Mouse (Mus musculus): ENCODE measurements at regions not wholly inside any gene's neighbourhood (a gene's known extent, or its start where the extent isn't known, plus 50 kb on each side); places are given as distances from the start of the nearest gene placed in this dataset.

- Histone ChIP-seq H3K9ac (ENCODE audit: low read length) (no peak overlapping the region), H3K27ac (ENCODE audit: low read depth, low read length) (no peak overlapping the region), H3K4me1 (ENCODE audit: control insufficient read depth, insufficient read depth, low read length) (no peaks in the 10 kb centered on the region), H3K4me3 (ENCODE audit: low read depth, low read length) (no peak overlapping the region), H3K9me3 (ENCODE audit: control insufficient read depth, low read length) (no peaks in the 10 kb centered on the region), H3K36me3 (ENCODE audit: control insufficient read depth, insufficient read depth, low read length) (no peaks in the 10 kb centered on the region), H3K4me2 (ENCODE audit: low read depth) (no peak overlapping the region), H3K27me3 (ENCODE audit: control insufficient read depth, insufficient read depth, low read length) (no peaks in the 10 kb centered on the region)
- ATAC-seq (ENCODE audit: insufficient read depth, low FRiP score, low TSS enrichment) (no peak), DNase-seq (ENCODE audit: low spot score) (no peak)
- WGBS: 85% methylated on average over 2 of the region's 2 CpGs
Observed at GRCm38 (mm10) chr14:71174175-71174574, 574.5 kb upstream of the Fam160b2 start.

- H3K9ac ChIP-seq (ENCODE audit: low read length): no peak overlapping the region
- no peak overlapping the region for H3K4me3 ChIP-seq (ENCODE audit: low read depth, low read length)
- no peaks in the 10 kb centered on the region for H3K9me3 ChIP-seq (ENCODE audit: control insufficient read depth, low read length)
- H3K4me2 ChIP-seq (ENCODE audit: low read depth): no peak overlapping the region
- WGBS: 85% methylated on average over 2 of the region's 2 CpGs
- H3K27me3 ChIP-seq (ENCODE audit: control insufficient read depth, insufficient read depth, low read length): no peaks in the 10 kb centered on the region
- H3K36me3 ChIP-seq (ENCODE audit: control insufficient read depth, insufficient read depth, low read length): no peaks in the 10 kb centered on the region
- DNase-seq (ENCODE audit: low spot score) (no peak), ATAC-seq (ENCODE audit: insufficient read depth, low FRiP score, low TSS enrichment) (no peak)
- H3K27ac ChIP-seq (ENCODE audit: low read depth, low read length): no peak overlapping the region
- no peaks in the 10 kb centered on the region for H3K4me1 ChIP-seq (ENCODE audit: control insufficient read depth, insufficient read depth, low read length)
Observed at GRCm38 (mm10) chr14:71159556-71159955, 559.9 kb upstream of the Fam160b2 start.

GRCm38 (mm10) chr14:71142465-71142864, 542.8 kb upstream of the Fam160b2 start:
- Histone ChIP-seq H3K4me2 (ENCODE audit: low read depth) (no peak overlapping the region), H3K27me3 (ENCODE audit: control insufficient read depth, insufficient read depth, low read length) (no peaks in the 10 kb centered on the region), H3K36me3 (ENCODE audit: control insufficient read depth, insufficient read depth, low read length) (no peaks in the 10 kb centered on the region), H3K4me1 (ENCODE audit: control insufficient read depth, insufficient read depth, low read length) (no peaks in the 10 kb centered on the region), H3K9ac (ENCODE audit: low read length) (no peak overlapping the region), H3K4me3 (ENCODE audit: low read depth, low read length) (no peak overlapping the region), H3K27ac (ENCODE audit: low read depth, low read length) (no peak overlapping the region), H3K9me3 (ENCODE audit: control insufficient read depth, low read length) (no peaks in the 10 kb centered on the region)
- no peak for ATAC-seq (ENCODE audit: insufficient read depth, low FRiP score, low TSS enrichment)
- WGBS: 96% methylated on average over 1 of the region's 1 CpGs
- DNase-seq (ENCODE audit: low spot score): no peak

- no peak for ATAC-seq (ENCODE audit: insufficient read depth, low FRiP score, low TSS enrichment)
- Histone ChIP-seq H3K9ac (ENCODE audit: low read length) (no peak overlapping the region), H3K4me3 (ENCODE audit: low read depth, low read length) (no peak overlapping the region), H3K9me3 (ENCODE audit: control insufficient read depth, low read length) (no peaks in the 10 kb centered on the region), H3K4me1 (ENCODE audit: control insufficient read depth, insufficient read depth, low read length) (no peaks in the 10 kb centered on the region), H3K4me2 (ENCODE audit: low read depth) (no peak overlapping the region), H3K27ac (ENCODE audit: low read depth, low read length) (no peak overlapping the region), H3K27me3 (ENCODE audit: control insufficient read depth, insufficient read depth, low read length) (no peaks in the 10 kb centered on the region), H3K36me3 (ENCODE audit: control insufficient read depth, insufficient read depth, low read length) (no peaks in the 10 kb centered on the region)
- 89% methylated on average over 4 of the region's 4 CpGs for WGBS
- DNase-seq (ENCODE audit: low spot score): no peak
Observed at GRCm38 (mm10) chr14:71129771-71130211, 530.2 kb upstream of the Fam160b2 start.

- H3K9ac ChIP-seq (ENCODE audit: low read length): no peak overlapping the region
- H3K4me2 ChIP-seq (ENCODE audit: low read depth): no peak overlapping the region
- ATAC-seq (ENCODE audit: insufficient read depth, low FRiP score, low TSS enrichment): no peak
- WGBS: 82% methylated on average over 3 of the region's 3 CpGs
- H3K36me3 ChIP-seq (ENCODE audit: control insufficient read depth, insufficient read depth, low read length): no peaks in the 10 kb centered on the region
- DNase-seq (ENCODE audit: low spot score): no peak
- no peak overlapping the region for H3K4me3 ChIP-seq (ENCODE audit: low read depth, low read length)
- no peaks in the 10 kb centered on the region for H3K27me3 ChIP-seq (ENCODE audit: control insufficient read depth, insufficient read depth, low read length)
- H3K4me1 ChIP-seq (ENCODE audit: control insufficient read depth, insufficient read depth, low read length): no peaks in the 10 kb centered on the region
- H3K9me3 ChIP-seq (ENCODE audit: control insufficient read depth, low read length): no peaks in the 10 kb centered on the region
- no peak overlapping the region for H3K27ac ChIP-seq (ENCODE audit: low read depth, low read length)
Observed at GRCm38 (mm10) chr14:71128495-71128894, 528.9 kb upstream of the Fam160b2 start.

GRCm38 (mm10) chr14:71118681-71119080, 519.0 kb upstream of the Fam160b2 start:
- Histone ChIP-seq H3K4me3 (ENCODE audit: low read depth, low read length) (no peak overlapping the region), H3K4me1 (ENCODE audit: control insufficient read depth, insufficient read depth, low read length) (no peaks in the 10 kb centered on the region), H3K27ac (ENCODE audit: low read depth, low read length) (no peak overlapping the region), H3K9me3 (ENCODE audit: control insufficient read depth, low read length) (no peaks in the 10 kb centered on the region), H3K9ac (ENCODE audit: low read length) (no peak overlapping the region), H3K36me3 (ENCODE audit: control insufficient read depth, insufficient read depth, low read length) (no peaks in the 10 kb centered on the region), H3K27me3 (ENCODE audit: control insufficient read depth, insufficient read depth, low read length) (no peaks in the 10 kb centered on the region), H3K4me2 (ENCODE audit: low read depth) (no peak overlapping the region)
- no peak for DNase-seq (ENCODE audit: low spot score)
- WGBS: 92% methylated on average over 7 of the region's 7 CpGs
- ATAC-seq (ENCODE audit: insufficient read depth, low FRiP score, low TSS enrichment): no peak

- 77% methylated on average over 3 of the region's 3 CpGs for WGBS
- Histone ChIP-seq H3K4me1 (ENCODE audit: control insufficient read depth, insufficient read depth, low read length) (no peaks in the 10 kb centered on the region), H3K9ac (ENCODE audit: low read length) (no peak overlapping the region), H3K4me3 (ENCODE audit: low read depth, low read length) (no peak overlapping the region), H3K27ac (ENCODE audit: low read depth, low read length) (no peak overlapping the region), H3K9me3 (ENCODE audit: control insufficient read depth, low read length) (no peaks in the 10 kb centered on the region), H3K4me2 (ENCODE audit: low read depth) (no peak overlapping the region), H3K27me3 (ENCODE audit: control insufficient read depth, insufficient read depth, low read length) (no peaks in the 10 kb centered on the region), H3K36me3 (ENCODE audit: control insufficient read depth, insufficient read depth, low read length) (no peaks in the 10 kb centered on the region)
- no peak for ATAC-seq (ENCODE audit: insufficient read depth, low FRiP score, low TSS enrichment)
- no peak for DNase-seq (ENCODE audit: low spot score)
Observed at GRCm38 (mm10) chr14:71115798-71116432, 516.3 kb upstream of the Fam160b2 start.

- 79% methylated on average over 8 of the region's 8 CpGs for WGBS
- H3K9ac ChIP-seq (ENCODE audit: low read length): no peak overlapping the region
- no peak overlapping the region for H3K27ac ChIP-seq (ENCODE audit: low read depth, low read length)
- H3K4me1 ChIP-seq (ENCODE audit: control insufficient read depth, insufficient read depth, low read length): no peaks in the 10 kb centered on the region
- H3K9me3 ChIP-seq (ENCODE audit: control insufficient read depth, low read length): no peaks in the 10 kb centered on the region
- no peak overlapping the region for H3K4me3 ChIP-seq (ENCODE audit: low read depth, low read length)
- H3K36me3 ChIP-seq (ENCODE audit: control insufficient read depth, insufficient read depth, low read length): no peaks in the 10 kb centered on the region
- no peak for ATAC-seq (ENCODE audit: insufficient read depth, low FRiP score, low TSS enrichment)
- H3K4me2 ChIP-seq (ENCODE audit: low read depth): no peak overlapping the region
- H3K27me3 ChIP-seq (ENCODE audit: control insufficient read depth, insufficient read depth, low read length): no peaks in the 10 kb centered on the region
- DNase-seq (ENCODE audit: low spot score): no peak
Observed at GRCm38 (mm10) chr14:71115095-71115797, 515.6 kb upstream of the Fam160b2 start.

GRCm38 (mm10) chr14:71113198-71113597, 513.6 kb upstream of the Fam160b2 start:
- Histone ChIP-seq H3K9ac (ENCODE audit: low read length) (no peak overlapping the region), H3K27me3 (ENCODE audit: control insufficient read depth, insufficient read depth, low read length) (no peaks in the 10 kb centered on the region), H3K27ac (ENCODE audit: low read depth, low read length) (no peak overlapping the region), H3K4me2 (ENCODE audit: low read depth) (no peak overlapping the region), H3K36me3 (ENCODE audit: control insufficient read depth, insufficient read depth, low read length) (no peaks in the 10 kb centered on the region), H3K4me1 (ENCODE audit: control insufficient read depth, insufficient read depth, low read length) (no peaks in the 10 kb centered on the region), H3K4me3 (ENCODE audit: low read depth, low read length) (no peak overlapping the region), H3K9me3 (ENCODE audit: control insufficient read depth, low read length) (no peaks in the 10 kb centered on the region)
- ATAC-seq (ENCODE audit: insufficient read depth, low FRiP score, low TSS enrichment) (no peak), DNase-seq (ENCODE audit: low spot score) (no peak)
